Mouse (Mus musculus) kidney, embryonic 15.5 days (tissue): ENCODE results near the gene Olfr705. TPM values are rescaled to one million over a fixed set of nuclear protein-coding genes. Genes with fewer than 3 reads are reported as not detected.
"Not testable (repeated sequence)": the region's sequence is repeated elsewhere in the genome, so short reads cannot be mapped to it uniquely, and the experiment has no call there.

Experiments
- ATAC-seq: fragments of 200-750 bp; cut with Nextera tagmentation; replicated peaks from 2 replicates; pipeline ENCODE4 v1.8.0; 2017; ENCODE audit warnings: moderate TSS enrichment; ENCODE audit not compliant: low FRiP score
- H3K27ac ChIP-seq: fragments of 300-500 bp; sonication (generic); 2 replicates; pipeline ENCODE4 v1.5.1; 2015; ENCODE audit warnings: mild to moderate bottlenecking, inconsistent platforms
- H3K27me3 ChIP-seq: fragments of 300-500 bp; sonication (generic); 2 replicates; pipeline ENCODE4 v1.6.1; 2015; ENCODE audit warnings: inconsistent platforms
- H3K36me3 ChIP-seq: fragments of 300-500 bp; sonication (generic); 2 replicates; pipeline ENCODE4 v1.6.1; 2015; ENCODE audit warnings: inconsistent platforms
- H3K4me1 ChIP-seq: fragments of 300-500 bp; sonication (generic); 2 replicates; pipeline ENCODE4 v1.6.1; 2015; ENCODE audit warnings: inconsistent platforms
- H3K4me2 ChIP-seq: fragments of 300-500 bp; sonication (generic); 2 replicates; pipeline ENCODE4 v1.6.1; 2015; ENCODE audit warnings: moderate library complexity, mild to moderate bottlenecking, inconsistent platforms
- H3K4me3 ChIP-seq: fragments of 300-500 bp; sonication (generic); replicated peaks from 2 replicates; pipeline ENCODE4 v1.5.1; 2015; ENCODE audit warnings: mild to moderate bottlenecking, inconsistent platforms
- H3K9ac ChIP-seq: fragments of 300-500 bp; sonication (generic); 2 replicates; pipeline ENCODE4 v1.6.1; 2015; ENCODE audit warnings: mild to moderate bottlenecking, inconsistent platforms
- H3K9me3 ChIP-seq: fragments of 300-500 bp; sonication (generic); replicated peaks from 2 replicates; pipeline ENCODE4 v1.6.1; 2016; ENCODE audit warnings: inconsistent platforms
- WGBS: fragments of 180-500 bp; shearing (Covaris S2); methylation state at CpG from one replicate; pipeline ENCODE4 v1.1.7; 2015; ENCODE audit warnings: mixed read lengths; 5-methylcytosine and 5-hydroxymethylcytosine counted together
- polyA plus RNA-seq: library from polyadenylated mRNA; unstranded; fragments of >200 nt; fragmentation: Nextera tagmentation; extraction: Ambion mirVana; gene quantifications from 2 replicates; pipeline ENCODE4 v1.2.1, GENCODE M21; 2015

Olfr705 gene
- polyA plus RNA-seq: not detected in 2 replicates

GRCm38 (mm10) chr7:106876791-106877190, at the start of gene Olfr705:
Olfr705 (minus strand) TSS chr7:106876891.
- no peak for ATAC-seq
- H3K9ac ChIP-seq: no peak within 1 kb of the TSS
- H3K27ac ChIP-seq: no peak within 1 kb of the TSS
- no peaks in the 10 kb centered on the region for H3K27me3 ChIP-seq
- H3K4me2 ChIP-seq: no peak within 1 kb of the TSS
- H3K36me3 ChIP-seq: no peaks in the 10 kb centered on the region
- WGBS: 78% methylated on average over 3 of the region's 3 CpGs
- no peak within 1 kb of the TSS for H3K4me3 ChIP-seq
- H3K9me3 ChIP-seq: no peaks in the 10 kb centered on the region
- no peaks in the 10 kb centered on the region for H3K4me1 ChIP-seq

GRCm38 (mm10) chr7:106920961-106921360, 44.3 kb upstream of the Olfr705 start:
- H3K27ac ChIP-seq, H3K4me2 ChIP-seq, H3K4me1 ChIP-seq, H3K9me3 ChIP-seq, H3K9ac ChIP-seq, H3K4me3 ChIP-seq, ATAC-seq, H3K36me3 ChIP-seq, H3K27me3 ChIP-seq: not testable (repeated sequence)
- WGBS: 91% methylated on average over 7 of the region's 7 CpGs

- Histone ChIP-seq H3K9me3 (no peaks in the 10 kb centered on the region), H3K27me3 (no peaks in the 10 kb centered on the region), H3K4me3 (no peak within 1 kb of the TSS), H3K4me2 (no peak within 1 kb of the TSS), H3K4me1 (no peaks in the 10 kb centered on the region), H3K36me3 (no peaks in the 10 kb centered on the region), H3K27ac (no peak within 1 kb of the TSS), H3K9ac (no peak within 1 kb of the TSS)
- 67% methylated on average over 2 of the region's 2 CpGs for WGBS
- no peak for ATAC-seq
These were observed 31.0 kb upstream of the Olfr705 start, which contains the start of gene Olfr1532-ps1 for GRCm38 (mm10) chr7:106907676-106908075. Olfr1532-ps1 (plus strand) TSS chr7:106908001.

GRCm38 (mm10) chr7:106901141-106901540, 24.4 kb upstream of the Olfr705 start, which contains the start of gene Olfr707:
Olfr707 (minus strand) TSS chr7:106901241.
- not testable (repeated sequence) for H3K4me1 ChIP-seq, H3K9ac ChIP-seq, H3K4me3 ChIP-seq, H3K36me3 ChIP-seq, ATAC-seq, H3K27ac ChIP-seq, H3K9me3 ChIP-seq, H3K27me3 ChIP-seq, H3K4me2 ChIP-seq
- whole genome bisulfite sequencing: 87% methylated on average over 3 of the region's 3 CpGs

GRCm38 (mm10) chr7:106888062-106888461, 11.4 kb upstream of the Olfr705 start, which contains the start of gene Olfr706:
Olfr706 (minus strand) TSS chr7:106888162.
- ATAC-seq: no peak
- no peaks in the 10 kb centered on the region for H3K4me1 ChIP-seq
- H3K4me3 ChIP-seq: no peak within 1 kb of the TSS
- H3K27ac ChIP-seq: no peak within 1 kb of the TSS
- H3K4me2 ChIP-seq: no peak within 1 kb of the TSS
- no peak within 1 kb of the TSS for H3K9ac ChIP-seq
- H3K27me3 ChIP-seq: no peaks in the 10 kb centered on the region
- H3K9me3 ChIP-seq: no peaks in the 10 kb centered on the region
- WGBS: 85% methylated on average over 2 of the region's 2 CpGs
- no peaks in the 10 kb centered on the region for H3K36me3 ChIP-seq

GRCm38 (mm10) chr7:106862885-106863284, 13.8 kb downstream of the Olfr705 start, which contains the start of gene Olfr704:
Olfr704 (plus strand) TSS chr7:106863185.
- Histone ChIP-seq H3K9ac (no peak within 1 kb of the TSS), H3K4me2 (no peak within 1 kb of the TSS), H3K36me3 (no peaks in the 10 kb centered on the region), H3K9me3 (no peaks in the 10 kb centered on the region), H3K4me3 (no peak within 1 kb of the TSS), H3K4me1 (no peaks in the 10 kb centered on the region), H3K27me3 (no peaks in the 10 kb centered on the region), H3K27ac (no peak within 1 kb of the TSS)
- no peak for ATAC-seq

- ATAC-seq: no peak
- Histone ChIP-seq H3K27ac (no peak within 1 kb of the TSS), H3K9me3 (no peaks in the 10 kb centered on the region), H3K4me1 (no peaks in the 10 kb centered on the region), H3K4me2 (no peak within 1 kb of the TSS), H3K36me3 (no peaks in the 10 kb centered on the region), H3K9ac (no peak within 1 kb of the TSS), H3K27me3 (no peaks in the 10 kb centered on the region), H3K4me3 (no peak within 1 kb of the TSS)
- WGBS: 78% methylated on average over 2 of the region's 2 CpGs
These were observed 33.6 kb downstream of the Olfr705 start, which contains the start of gene Olfr703 for GRCm38 (mm10) chr7:106843060-106843459. Olfr703 (plus strand) TSS chr7:106843360.

- Histone ChIP-seq H3K4me3 (no peak within 1 kb of the TSS), H3K36me3 (no peaks in the 10 kb centered on the region), H3K9ac (no peak within 1 kb of the TSS), H3K27me3 (no peaks in the 10 kb centered on the region), H3K27ac (no peak within 1 kb of the TSS), H3K4me1 (no peaks in the 10 kb centered on the region), H3K4me2 (no peak within 1 kb of the TSS), H3K9me3 (no peaks in the 10 kb centered on the region)
- ATAC-seq: no peak
These were observed 42.9 kb downstream of the Olfr705 start, which contains the start of gene Olfr702 for GRCm38 (mm10) chr7:106833793-106834192. Olfr702 (minus strand) TSS chr7:106833893.

Other genes with a start within 250 kb of the Olfr705 start
- not detected in 2 replicates for gene Olfr693, start 196.3 kb downstream of the Olfr705 start, polyA plus RNA-seq
- not detected in 2 replicates for gene Olfr694, start 185.1 kb downstream of the Olfr705 start, polyA plus RNA-seq
- not detected in 2 replicates for gene Olfr695, start 160.5 kb downstream of the Olfr705 start, polyA plus RNA-seq
- gene Olfr697, start 134.4 kb downstream of the Olfr705 start, polyA plus RNA-seq: not detected in 2 replicates
- gene Olfr698, start 121.5 kb downstream of the Olfr705 start, polyA plus RNA-seq: not detected in 2 replicates
- not detected in 2 replicates for gene Olfr699, start 83.7 kb downstream of the Olfr705 start, polyA plus RNA-seq
- not detected in 2 replicates for gene Olfr700, start 68.1 kb downstream of the Olfr705 start, polyA plus RNA-seq
- gene Olfr701, start 62.8 kb downstream of the Olfr705 start, polyA plus RNA-seq: not detected in 2 replicates
- not detected in 2 replicates for gene Olfr702, start 43.0 kb downstream of the Olfr705 start, polyA plus RNA-seq
- not detected in 2 replicates for gene Olfr703, start 33.5 kb downstream of the Olfr705 start, polyA plus RNA-seq
- not detected in 2 replicates for gene Olfr704, start 13.7 kb downstream of the Olfr705 start, polyA plus RNA-seq
- not detected in 2 replicates for gene Olfr706, start 11.3 kb upstream of the Olfr705 start, polyA plus RNA-seq
- gene Olfr707, start 24.4 kb upstream of the Olfr705 start, polyA plus RNA-seq: not detected in 2 replicates
- gene Olfr1532-ps1, start 31.1 kb upstream of the Olfr705 start, polyA plus RNA-seq: not detected in 2 replicates
- gene Olfr709-ps1, start 55.3 kb upstream of the Olfr705 start, polyA plus RNA-seq: not detected in 2 replicates
- gene Olfr710, start 71.4 kb upstream of the Olfr705 start, polyA plus RNA-seq: not detected in 2 replicates
- gene Olfr6, start 87.0 kb upstream of the Olfr705 start, polyA plus RNA-seq: not detected in 2 replicates
- not detected in 2 replicates for gene Olfr711, start 98.6 kb upstream of the Olfr705 start, polyA plus RNA-seq
- not detected in 2 replicates for gene Olfr2, start 129.2 kb upstream of the Olfr705 start, polyA plus RNA-seq
- not detected in 2 replicates for gene Olfr713, start 154.3 kb upstream of the Olfr705 start, polyA plus RNA-seq
- gene Olfr714, start 194.1 kb upstream of the Olfr705 start, polyA plus RNA-seq: not detected in 2 replicates
- not detected in 2 replicates for gene Olfr17, start 216.3 kb upstream of the Olfr705 start, polyA plus RNA-seq
- not detected in 2 replicates for gene Olfr715b, start 233.5 kb upstream of the Olfr705 start, polyA plus RNA-seq